Mouse (Mus musculus): ENCODE results near the gene Nol10. TPM values are rescaled to one million over a fixed set of nuclear protein-coding genes. Genes with fewer than 3 reads are reported as not detected.

Nol10 gene
- polyA plus RNA-seq, 1 experiment from 2014 or later, result 18.9 TPM

DNA sequence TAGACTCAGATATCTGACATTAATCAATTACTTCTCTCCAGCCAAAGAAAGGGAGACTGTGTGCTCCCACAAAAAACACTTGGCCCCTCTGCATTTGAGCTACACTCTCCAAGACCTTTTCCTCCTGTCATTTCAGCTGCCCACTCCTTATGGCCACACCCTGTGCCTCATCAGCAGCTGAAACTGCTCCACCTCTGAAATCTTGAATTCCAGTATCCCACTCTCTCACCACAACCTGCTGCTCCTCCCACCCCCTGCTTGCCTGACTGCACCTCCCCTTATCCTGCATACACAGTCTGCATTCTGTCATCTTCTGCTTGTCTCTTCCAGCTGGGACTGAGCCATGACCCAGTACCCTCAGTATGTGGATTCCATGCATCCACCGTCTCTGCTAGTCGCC is 9.9 kb upstream of the Nol10 start:
- Histone ChIP-seq H3K4me2 (replicated peaks) (no peak overlapping the region), H3K9me3 (no peaks in the 10 kb centered on the region), H3K27me3 (replicated peaks) (no peaks in the 10 kb centered on the region), H3K9ac (no peak overlapping the region), H3K36me3 (no peaks in the 10 kb centered on the region), H3K27ac (no peak overlapping the region), H3K4me1 (replicated peaks) (no peaks in the 10 kb centered on the region), H3K4me3 (replicated peaks) (no peak overlapping the region)
- WGBS, result 60% methylated on average over 2 of the region's 2 CpGs
- ATAC-seq, result no peak

- Histone ChIP-seq H3K9me3 (no peaks in the 10 kb centered on the region), H3K4me1 (replicated peaks) (no peaks in the 10 kb centered on the region), H3K9ac (no peak overlapping the region), H3K4me3 (replicated peaks) (no peak overlapping the region), H3K36me3 (no peaks in the 10 kb centered on the region), H3K27ac (no peak overlapping the region), H3K27me3 (replicated peaks) (no peaks in the 10 kb centered on the region), H3K4me2 (replicated peaks) (no peak overlapping the region)
- 68% methylated on average over 3 of the region's 3 CpGs for WGBS
- ATAC-seq, result no peak
These were observed 8.9 kb upstream of the Nol10 start for GRCm38 (mm10) chr12:17339114-17339905.

DNA sequence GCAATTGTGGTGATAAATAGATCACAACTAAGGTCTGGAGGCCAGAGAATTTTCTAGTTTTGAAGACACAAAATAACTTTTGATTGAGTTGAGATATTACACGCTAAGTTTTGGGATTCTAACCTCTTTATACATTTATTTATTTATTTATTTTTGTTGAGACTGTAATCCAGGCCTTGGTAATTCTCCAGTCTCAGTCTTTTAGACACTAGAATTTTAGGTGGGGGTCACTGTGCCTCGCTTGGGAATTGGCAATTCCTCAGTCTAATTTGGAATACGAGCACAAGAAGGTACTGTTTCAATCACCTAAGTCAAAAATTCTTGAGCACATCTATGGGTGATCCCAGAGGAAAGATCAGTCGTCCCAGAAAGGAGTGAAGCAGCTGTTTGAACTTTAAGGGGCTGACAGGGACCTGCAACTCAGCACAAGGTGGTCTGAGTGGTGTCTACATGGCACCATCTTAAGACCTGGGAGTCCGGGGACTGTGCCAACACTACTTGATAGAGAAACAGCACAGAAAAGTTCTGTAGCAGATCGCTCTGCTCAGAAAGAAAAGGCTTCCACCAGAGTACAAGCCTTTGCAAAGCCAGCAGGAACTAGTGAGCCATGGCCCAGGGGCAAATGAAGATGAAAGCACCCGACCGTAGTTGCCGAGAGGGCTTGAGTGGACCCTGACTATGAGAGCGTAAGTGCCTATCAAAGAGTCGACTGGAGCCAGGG is 771 bp upstream of the Nol10 start:
- peak; percentile 77 for ATAC-seq
- Histone ChIP-seq H3K9me3 (no peaks in the 10 kb centered on the region), H3K27ac (peak overlapping the region; percentile 29; the same call in 1 of the 2 replicates), H3K4me3 (replicated peaks) (peak overlapping the region; percentile 76), H3K36me3 (no peaks in the 10 kb centered on the region), H3K9ac (peak overlapping the region; percentile 37), H3K4me2 (replicated peaks) (peak overlapping the region; percentile 88), H3K4me1 (replicated peaks) (no peaks in the 10 kb centered on the region; the same call in 1 of the 2 replicates), H3K27me3 (replicated peaks) (no peaks in the 10 kb centered on the region)
- WGBS, result 35% methylated on average over 11 of the region's 11 CpGs

GRCm38 (mm10) chr12:17350106-17350505 is 1.8 kb downstream of the Nol10 start:
- no peak overlapping the region for H3K27ac ChIP-seq
- no peaks in the 10 kb centered on the region for H3K9me3 ChIP-seq
- H3K9ac ChIP-seq, result no peak overlapping the region
- peaks cover 10% of the 10 kb centered on the region; the same call in 1 of the 2 replicates for H3K36me3 ChIP-seq
- no peaks in the 10 kb centered on the region for H3K27me3 ChIP-seq (replicated peaks)
- H3K4me3 ChIP-seq (replicated peaks), result no peak overlapping the region
- no peaks in the 10 kb centered on the region; the same call in 1 of the 2 replicates for H3K4me1 ChIP-seq (replicated peaks)
- no peak for ATAC-seq
- no peak overlapping the region for H3K4me2 ChIP-seq (replicated peaks)

DNA sequence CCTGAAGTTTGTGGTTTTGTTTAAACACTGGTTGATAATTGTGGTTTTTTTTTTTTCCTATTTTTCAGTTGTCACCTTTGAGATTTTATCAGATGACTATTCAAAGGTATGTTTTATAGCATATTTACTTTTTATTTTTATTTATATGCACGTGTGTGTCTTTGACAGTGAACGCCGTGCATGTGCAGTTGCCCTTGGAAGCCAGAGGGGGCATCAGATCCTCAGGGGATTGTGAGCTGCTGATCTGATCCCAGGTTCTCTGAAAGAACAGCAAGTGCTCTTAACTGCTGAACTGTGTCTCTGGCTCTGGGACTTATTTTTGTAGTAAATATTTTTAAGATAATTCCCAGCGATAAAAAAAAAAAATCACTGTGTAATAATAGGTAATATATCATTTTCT is 8.6 kb downstream of the Nol10 start:
- H3K4me1 ChIP-seq (replicated peaks), result no peaks in the 10 kb centered on the region
- H3K4me2 ChIP-seq (replicated peaks), result no peak overlapping the region
- no peaks in the 10 kb centered on the region for H3K27me3 ChIP-seq (replicated peaks)
- no peak for ATAC-seq
- WGBS, result 81% methylated on average over 4 of the region's 4 CpGs
- no peaks in the 10 kb centered on the region for H3K9me3 ChIP-seq
- H3K36me3 ChIP-seq, result peaks cover 22% of the 10 kb centered on the region
- H3K27ac ChIP-seq, result no peak overlapping the region
- H3K9ac ChIP-seq, result no peak overlapping the region
- no peak overlapping the region for H3K4me3 ChIP-seq (replicated peaks)

- no peak overlapping the region for H3K27ac ChIP-seq
- no peaks in the 10 kb centered on the region for H3K27me3 ChIP-seq (replicated peaks)
- 76% methylated on average over 5 of the region's 5 CpGs for WGBS
- H3K4me2 ChIP-seq (replicated peaks), result no peak overlapping the region
- peaks cover 28% of the 10 kb centered on the region for H3K36me3 ChIP-seq
- no peak overlapping the region for H3K9ac ChIP-seq
- H3K9me3 ChIP-seq, result no peaks in the 10 kb centered on the region
- H3K4me3 ChIP-seq (replicated peaks), result no peak overlapping the region
- no peaks in the 10 kb centered on the region for H3K4me1 ChIP-seq (replicated peaks)
- ATAC-seq, result no peak
These were observed 9.5 kb downstream of the Nol10 start for GRCm38 (mm10) chr12:17357795-17358194.

GRCm38 (mm10) chr12:17358981-17359380 is 10.7 kb downstream of the Nol10 start:
- Histone ChIP-seq H3K36me3 (peaks cover 30% of the 10 kb centered on the region), H3K9ac (no peak overlapping the region), H3K4me3 (replicated peaks) (no peak overlapping the region), H3K4me1 (replicated peaks) (no peaks in the 10 kb centered on the region), H3K27me3 (replicated peaks) (no peaks in the 10 kb centered on the region), H3K4me2 (replicated peaks) (no peak overlapping the region), H3K27ac (no peak overlapping the region), H3K9me3 (no peaks in the 10 kb centered on the region)
- WGBS, result 90% methylated on average over 9 of the region's 9 CpGs
- ATAC-seq, result no peak

- H3K36me3 ChIP-seq, result peaks cover 23% of the 10 kb centered on the region
- no peak overlapping the region for H3K27ac ChIP-seq
- no peaks in the 10 kb centered on the region for H3K27me3 ChIP-seq (replicated peaks)
- WGBS, result 58% methylated on average over 9 of the region's 9 CpGs
- no peak overlapping the region for H3K9ac ChIP-seq
- H3K4me1 ChIP-seq (replicated peaks), result no peaks in the 10 kb centered on the region
- no peak for ATAC-seq
- no peaks in the 10 kb centered on the region for H3K9me3 ChIP-seq
- no peak overlapping the region for H3K4me2 ChIP-seq (replicated peaks)
- no peak overlapping the region for H3K4me3 ChIP-seq (replicated peaks)
These were observed 11.8 kb downstream of the Nol10 start for GRCm38 (mm10) chr12:17360104-17360503.

DNA sequence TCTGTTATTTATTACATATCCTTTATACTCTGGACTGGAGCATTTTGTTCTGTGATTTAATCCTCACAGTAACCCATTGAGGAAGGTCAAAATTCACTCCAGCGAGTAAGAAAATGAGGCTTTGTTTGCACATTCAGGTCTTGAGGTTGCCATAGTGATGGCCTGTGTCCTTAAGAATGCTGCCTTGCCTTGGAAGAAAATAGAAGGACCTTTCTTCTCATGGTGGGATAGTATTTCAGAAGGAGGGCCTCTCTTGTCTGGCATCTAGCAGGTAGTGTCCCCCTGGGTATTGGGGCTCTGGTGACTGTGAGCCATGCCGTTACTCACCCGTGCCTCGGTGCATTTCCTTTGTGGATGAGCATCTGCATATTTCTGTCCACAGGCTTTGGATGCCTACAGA is 12.4 kb downstream of the Nol10 start:
- H3K36me3 ChIP-seq, result peaks cover 18% of the 10 kb centered on the region
- H3K27ac ChIP-seq, result no peak overlapping the region
- no peak overlapping the region for H3K9ac ChIP-seq
- no peaks in the 10 kb centered on the region for H3K4me1 ChIP-seq (replicated peaks)
- no peak overlapping the region for H3K4me3 ChIP-seq (replicated peaks)
- no peak overlapping the region for H3K4me2 ChIP-seq (replicated peaks)
- H3K9me3 ChIP-seq, result no peaks in the 10 kb centered on the region
- WGBS, result 69% methylated on average over 4 of the region's 4 CpGs
- H3K27me3 ChIP-seq (replicated peaks), result no peaks in the 10 kb centered on the region
- ATAC-seq, result no peak

DNA sequence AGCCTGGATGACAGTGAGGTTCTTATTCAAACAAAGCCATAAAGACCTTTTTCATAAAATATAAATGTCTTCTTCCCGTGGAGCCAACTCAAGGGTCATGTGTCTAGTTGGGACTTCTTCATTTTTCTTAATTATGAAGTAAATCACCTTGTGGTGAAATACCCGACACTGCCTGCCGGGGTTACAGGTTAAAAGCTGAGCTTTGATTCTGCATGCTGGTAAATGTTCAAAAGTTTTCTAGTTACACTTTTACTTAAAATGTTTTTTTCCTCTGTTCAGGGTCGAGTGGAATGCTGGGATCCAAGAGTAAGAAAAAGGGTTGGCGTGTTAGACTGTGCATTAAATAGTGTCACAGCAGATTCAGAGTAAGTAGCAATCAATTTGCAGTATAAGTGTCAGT is 14.1 kb downstream of the Nol10 start:
- H3K4me2 ChIP-seq (replicated peaks), result no peak overlapping the region
- peaks cover 16% of the 10 kb centered on the region for H3K36me3 ChIP-seq
- H3K9ac ChIP-seq, result no peak overlapping the region
- no peak for ATAC-seq
- no peaks in the 10 kb centered on the region for H3K27me3 ChIP-seq (replicated peaks)
- H3K27ac ChIP-seq, result no peak overlapping the region
- no peaks in the 10 kb centered on the region for H3K9me3 ChIP-seq
- WGBS, result 92% methylated on average over 5 of the region's 5 CpGs
- no peaks in the 10 kb centered on the region for H3K4me1 ChIP-seq (replicated peaks)
- H3K4me3 ChIP-seq (replicated peaks), result no peak overlapping the region

GRCm38 (mm10) chr12:17366981-17367380 is 18.7 kb downstream of the Nol10 start:
- WGBS, result 59% methylated on average over 5 of the region's 5 CpGs
- Histone ChIP-seq H3K4me2 (replicated peaks) (no peak overlapping the region), H3K9me3 (no peaks in the 10 kb centered on the region), H3K4me3 (replicated peaks) (no peak overlapping the region), H3K27ac (no peak overlapping the region), H3K36me3 (peaks cover 21% of the 10 kb centered on the region), H3K9ac (no peak overlapping the region), H3K27me3 (replicated peaks) (no peaks in the 10 kb centered on the region), H3K4me1 (replicated peaks) (no peaks in the 10 kb centered on the region)
- ATAC-seq, result peak; percentile 80

DNA sequence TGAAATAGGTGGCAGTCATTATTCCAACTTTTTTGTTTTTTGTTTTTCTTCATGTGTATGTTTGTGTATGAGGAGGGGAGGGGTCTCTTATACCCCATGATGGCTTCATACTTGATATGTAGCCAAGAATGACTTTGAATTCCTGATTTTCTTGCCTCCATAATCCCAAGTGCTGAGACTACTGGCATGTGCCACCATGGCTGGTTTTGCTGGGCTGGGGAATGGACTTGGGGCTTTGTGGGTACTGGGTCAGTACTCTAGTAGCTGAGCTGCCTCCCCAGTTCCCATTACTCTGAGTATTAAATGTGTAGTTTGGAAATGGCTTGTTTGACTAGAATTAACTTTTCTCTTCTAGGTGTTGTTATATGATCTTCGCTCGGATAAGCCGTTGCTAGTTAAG is 20.9 kb downstream of the Nol10 start:
- H3K4me2 ChIP-seq (replicated peaks), result no peak overlapping the region
- H3K9ac ChIP-seq, result no peak overlapping the region
- 99% methylated on average over 3 of the region's 3 CpGs for WGBS
- H3K4me3 ChIP-seq (replicated peaks), result no peak overlapping the region
- H3K36me3 ChIP-seq, result peaks cover 18% of the 10 kb centered on the region
- H3K4me1 ChIP-seq (replicated peaks), result no peaks in the 10 kb centered on the region
- ATAC-seq, result no peak
- no peak overlapping the region for H3K27ac ChIP-seq
- no peaks in the 10 kb centered on the region for H3K27me3 ChIP-seq (replicated peaks)
- no peaks in the 10 kb centered on the region for H3K9me3 ChIP-seq
